Mouse (Mus musculus): ENCODE measurements around the gene Rwdd2a. TPM values are rescaled to one million over a fixed set of nuclear protein-coding genes. Genes with fewer than 3 reads are reported as not detected.
A peak's percentile ranks its signal among the peaks of the same experiment; 100 is the strongest.

Gene Rwdd2a
- not detected in 2 replicates for polyA plus RNA-seq (2012; ENCODE audit: insufficient read depth, insufficient read length, low replicate concordance, missing spikeins)

GRCm38 (mm10) chr9:86571540-86572135 lies at the start of gene Rwdd2a, which contains the start of gene Pgm3:
Gene Rwdd2a, plus strand, starts transcription at chr9:86571991.
Gene Pgm3, minus strand, starts transcription at chr9:86571842.
- WGBS: under 1% methylated on average over 59 of the region's 59 CpGs
- Histone ChIP-seq H3K4me3 (ENCODE audit: insufficient read depth, low read depth, low read length) (peak within 1 kb of the TSS; percentile 97), H3K4me1 (ENCODE audit: control insufficient read depth, insufficient read depth, low read length) (peaks cover 8% of the 10 kb centered on the region), H3K27ac (ENCODE audit: insufficient read depth, low read depth, low read length) (peak within 1 kb of the TSS; percentile 64; the same call in 1 of the 2 replicates)
- TF ChIP-seq POLR2A (IDR thresholded peaks at IDR 0.05; ENCODE audit: insufficient read depth, low read depth, low read length) (peak; percentile 89), CTCF (IDR thresholded peaks at IDR 0.05; ENCODE audit: insufficient read depth, low read depth, low read length) (no peak)

- no peak for TF ChIP-seq CTCF (IDR thresholded peaks at IDR 0.05; ENCODE audit: insufficient read depth, low read depth, low read length)
- TF ChIP-seq POLR2A (IDR thresholded peaks at IDR 0.05; ENCODE audit: insufficient read depth, low read depth, low read length): no peak
- no peaks in the 10 kb centered on the region for H3K4me1 ChIP-seq (ENCODE audit: control insufficient read depth, insufficient read depth, low read length)
- no peak overlapping the region for H3K4me3 ChIP-seq (ENCODE audit: insufficient read depth, low read depth, low read length)
- no peak overlapping the region for H3K27ac ChIP-seq (ENCODE audit: insufficient read depth, low read depth, low read length)
Measured at GRCm38 (mm10) chr9:86522335-86522734, 49.5 kb upstream of the Rwdd2a start.

- H3K4me1 ChIP-seq (ENCODE audit: control insufficient read depth, insufficient read depth, low read length): no peaks in the 10 kb centered on the region
- no peak overlapping the region for H3K27ac ChIP-seq (ENCODE audit: insufficient read depth, low read depth, low read length)
- WGBS: 55% methylated on average over 2 of the region's 2 CpGs
- TF ChIP-seq POLR2A (IDR thresholded peaks at IDR 0.05; ENCODE audit: insufficient read depth, low read depth, low read length) (no peak), CTCF (IDR thresholded peaks at IDR 0.05; ENCODE audit: insufficient read depth, low read depth, low read length) (no peak)
- no peak overlapping the region for H3K4me3 ChIP-seq (ENCODE audit: insufficient read depth, low read depth, low read length)
Measured at GRCm38 (mm10) chr9:86525600-86525999, 46.2 kb upstream of the Rwdd2a start.

GRCm38 (mm10) chr9:86534071-86534470 lies 37.7 kb upstream of the Rwdd2a start:
- Histone ChIP-seq H3K4me1 (ENCODE audit: control insufficient read depth, insufficient read depth, low read length) (no peaks in the 10 kb centered on the region), H3K27ac (ENCODE audit: insufficient read depth, low read depth, low read length) (no peak overlapping the region), H3K4me3 (ENCODE audit: insufficient read depth, low read depth, low read length) (no peak overlapping the region)
- 92% methylated on average over 5 of the region's 5 CpGs for WGBS
- no peak for TF ChIP-seq CTCF (IDR thresholded peaks at IDR 0.05; ENCODE audit: insufficient read depth, low read depth, low read length)
- TF ChIP-seq POLR2A (IDR thresholded peaks at IDR 0.05; ENCODE audit: insufficient read depth, low read depth, low read length): no peak

- Histone ChIP-seq H3K4me3 (ENCODE audit: insufficient read depth, low read depth, low read length) (no peak overlapping the region), H3K4me1 (ENCODE audit: control insufficient read depth, insufficient read depth, low read length) (no peaks in the 10 kb centered on the region), H3K27ac (ENCODE audit: insufficient read depth, low read depth, low read length) (no peak overlapping the region)
- no peak for TF ChIP-seq POLR2A (IDR thresholded peaks at IDR 0.05; ENCODE audit: insufficient read depth, low read depth, low read length)
- no peak for TF ChIP-seq CTCF (IDR thresholded peaks at IDR 0.05; ENCODE audit: insufficient read depth, low read depth, low read length)
- 26% methylated on average over 3 of the region's 3 CpGs for WGBS
Measured at GRCm38 (mm10) chr9:86543451-86543850, 28.3 kb upstream of the Rwdd2a start.

GRCm38 (mm10) chr9:86544559-86544958 lies 27.2 kb upstream of the Rwdd2a start:
- Histone ChIP-seq H3K4me3 (ENCODE audit: insufficient read depth, low read depth, low read length) (no peak overlapping the region), H3K4me1 (ENCODE audit: control insufficient read depth, insufficient read depth, low read length) (no peaks in the 10 kb centered on the region), H3K27ac (ENCODE audit: insufficient read depth, low read depth, low read length) (no peak overlapping the region)
- 78% methylated on average over 1 of the region's 1 CpGs for WGBS
- no peak for TF ChIP-seq POLR2A (IDR thresholded peaks at IDR 0.05; ENCODE audit: insufficient read depth, low read depth, low read length)
- no peak for TF ChIP-seq CTCF (IDR thresholded peaks at IDR 0.05; ENCODE audit: insufficient read depth, low read depth, low read length)

GRCm38 (mm10) chr9:86549637-86550162 lies 22.1 kb upstream of the Rwdd2a start:
- Histone ChIP-seq H3K27ac (ENCODE audit: insufficient read depth, low read depth, low read length) (no peak overlapping the region), H3K4me3 (ENCODE audit: insufficient read depth, low read depth, low read length) (no peak overlapping the region), H3K4me1 (ENCODE audit: control insufficient read depth, insufficient read depth, low read length) (no peaks in the 10 kb centered on the region)
- no peak for TF ChIP-seq CTCF (IDR thresholded peaks at IDR 0.05; ENCODE audit: insufficient read depth, low read depth, low read length)
- TF ChIP-seq POLR2A (IDR thresholded peaks at IDR 0.05; ENCODE audit: insufficient read depth, low read depth, low read length): no peak
- WGBS: 87% methylated on average over 5 of the region's 5 CpGs

- H3K4me1 ChIP-seq (ENCODE audit: control insufficient read depth, insufficient read depth, low read length): no peaks in the 10 kb centered on the region
- no peak overlapping the region for H3K4me3 ChIP-seq (ENCODE audit: insufficient read depth, low read depth, low read length)
- H3K27ac ChIP-seq (ENCODE audit: insufficient read depth, low read depth, low read length): no peak overlapping the region
- no peak for TF ChIP-seq CTCF (IDR thresholded peaks at IDR 0.05; ENCODE audit: insufficient read depth, low read depth, low read length)
- no peak for TF ChIP-seq POLR2A (IDR thresholded peaks at IDR 0.05; ENCODE audit: insufficient read depth, low read depth, low read length)
- WGBS: 90% methylated on average over 3 of the region's 3 CpGs
Measured at GRCm38 (mm10) chr9:86550717-86551116, 21.1 kb upstream of the Rwdd2a start.

GRCm38 (mm10) chr9:86553886-86554285 lies 17.9 kb upstream of the Rwdd2a start:
- no peak overlapping the region for H3K27ac ChIP-seq (ENCODE audit: insufficient read depth, low read depth, low read length)
- TF ChIP-seq POLR2A (IDR thresholded peaks at IDR 0.05; ENCODE audit: insufficient read depth, low read depth, low read length) (no peak), CTCF (IDR thresholded peaks at IDR 0.05; ENCODE audit: insufficient read depth, low read depth, low read length) (no peak)
- WGBS: 72% methylated on average over 9 of the region's 9 CpGs
- no peak overlapping the region for H3K4me3 ChIP-seq (ENCODE audit: insufficient read depth, low read depth, low read length)
- no peaks in the 10 kb centered on the region for H3K4me1 ChIP-seq (ENCODE audit: control insufficient read depth, insufficient read depth, low read length)
